Mouse (Mus musculus) lung, adult 2 months (tissue): ENCODE data around the gene Zfp644.

Experiments used
- CTCF ChIP-seq: fragments of 200-500 bp; IDR thresholded peaks from 2 replicates; pipeline ENCODE4 v1.5.1; 2011; ENCODE audit warnings: mild to moderate bottlenecking, low read length, control low read depth; ENCODE audit not compliant: insufficient read depth
- POLR2A ChIP-seq: fragments of 200-500 bp; IDR thresholded peaks from 2 replicates; pipeline ENCODE4 v1.6.1; 2011; ENCODE audit warnings: low read depth, mild to moderate bottlenecking, control low read depth, low read length, borderline replicate concordance; ENCODE audit errors: extremely low read depth

- no peak for TF ChIP-seq CTCF
- no peak for TF ChIP-seq POLR2A
Measured at GRCm38 (mm10) chr5:106607081-106607480, 90.0 kb downstream of the Zfp644 start.
